Mouse (Mus musculus) embryonic facial prominence, embryonic 14.5 days (tissue): ENCODE data around the gene Dyrk1a. TPM values are rescaled to one million over a fixed set of nuclear protein-coding genes. Genes with fewer than 3 reads are reported as not detected.

Source experiments
- ATAC-seq: fragments of 200-750 bp; cut with Nextera tagmentation; 2 replicates; pipeline ENCODE4 v1.8.0; 2017; ENCODE audit warnings: low read depth, moderate number of reproducible peaks, moderate TSS enrichment
- DNase-seq: peaks from one replicate; pipeline ENCODE4 v3.0.0-alpha.2; 2015; ENCODE audit warnings: low spot score
- H3K27ac ChIP-seq: fragments of 300-500 bp; sonication (generic); replicated peaks from 2 replicates; pipeline ENCODE4 v1.5.1; 2014; ENCODE audit warnings: low read depth, mild to moderate bottlenecking, low read length, moderate library complexity
- H3K27me3 ChIP-seq: fragments of 300-500 bp; sonication (generic); replicated peaks from 2 replicates; pipeline ENCODE4 v1.6.1; 2014; ENCODE audit warnings: low read length; ENCODE audit not compliant: control insufficient read depth, insufficient read depth
- H3K36me3 ChIP-seq: fragments of 300-500 bp; sonication (generic); 2 replicates; pipeline ENCODE4 v1.6.1; 2014; ENCODE audit warnings: low read length, mixed read lengths; ENCODE audit not compliant: control insufficient read depth, insufficient read depth
- H3K4me1 ChIP-seq: fragments of 300-500 bp; sonication (generic); 2 replicates; pipeline ENCODE4 v1.6.1; 2014; ENCODE audit warnings: antibody characterized with exemption, low read length; ENCODE audit not compliant: control insufficient read depth, insufficient read depth
- H3K4me2 ChIP-seq: fragments of 300-500 bp; sonication (generic); 2 replicates; pipeline ENCODE4 v1.6.1; 2014; ENCODE audit warnings: low read depth, mild to moderate bottlenecking, low read length, moderate library complexity, mixed read lengths
- H3K4me3 ChIP-seq: fragments of 300-500 bp; sonication (generic); 2 replicates; pipeline ENCODE4 v1.5.1; 2014; ENCODE audit warnings: low read depth, mild to moderate bottlenecking, low read length
- H3K9ac ChIP-seq: fragments of 300-500 bp; sonication (generic); 2 replicates; pipeline ENCODE4 v1.6.1; 2014; ENCODE audit warnings: low read depth, mild to moderate bottlenecking, low read length, moderate library complexity, mixed read lengths
- H3K9me3 ChIP-seq: fragments of 300-500 bp; sonication (generic); 2 replicates; pipeline ENCODE4 v1.6.1; 2016; ENCODE audit warnings: low read length; ENCODE audit not compliant: control insufficient read depth
- WGBS: fragments of 180-500 bp; shearing (Covaris S2); extraction: QIAGEN DNeasy Blood & Tissue Kit; methylation state at CpG from one replicate; pipeline ENCODE4 v1.1.7; 2014; 5-methylcytosine and 5-hydroxymethylcytosine counted together
- polyA plus RNA-seq: library from polyadenylated mRNA; unstranded; fragments of >200 nt; fragmentation: Nextera tagmentation; extraction: Ambion mirVana; gene quantifications from 2 replicates; pipeline ENCODE4 v1.2.1, GENCODE M21; 2014

Dyrk1a gene
- polyA plus RNA-seq, 1 experiment from 2014 or later = 11.2 TPM

GRCm38 (mm10) chr16:94627736-94628135 is 57.9 kb downstream of the Dyrk1a start:
- Histone ChIP-seq H3K9me3 (no peaks in the 10 kb centered on the region), H3K4me2 (no peak overlapping the region), H3K36me3 (no peaks in the 10 kb centered on the region), H3K27ac (no peak overlapping the region; the same call in 1 of the 2 replicates), H3K4me3 (no peak overlapping the region), H3K27me3 (no peaks in the 10 kb centered on the region), H3K9ac (no peak overlapping the region), H3K4me1 (peaks cover 11% of the 10 kb centered on the region)
- 43% methylated on average over 5 of the region's 5 CpGs for WGBS
- ATAC-seq (no peak), DNase-seq (no peak)

GRCm38 (mm10) chr16:94628976-94629729 is 59.3 kb downstream of the Dyrk1a start:
- no peak overlapping the region for H3K4me2 ChIP-seq
- WGBS = 86% methylated on average over 9 of the region's 9 CpGs
- no peak for ATAC-seq

GRCm38 (mm10) chr16:94631984-94632383 is 62.2 kb downstream of the Dyrk1a start:
- Histone ChIP-seq H3K36me3 (no peaks in the 10 kb centered on the region), H3K4me3 (no peak overlapping the region), H3K27ac (no peak overlapping the region; the same call in 1 of the 2 replicates), H3K4me2 (peak overlapping the region; percentile 23), H3K9ac (no peak overlapping the region), H3K4me1 (peaks cover 11% of the 10 kb centered on the region), H3K9me3 (no peaks in the 10 kb centered on the region), H3K27me3 (no peaks in the 10 kb centered on the region)
- DNase-seq (peak; percentile 94), ATAC-seq (peak; percentile 94)
- 20% methylated on average over 5 of the region's 5 CpGs for WGBS

More at GRCm38 (mm10) chr16:94628976-94629729, 59.3 kb downstream of the Dyrk1a start:
- Histone ChIP-seq H3K36me3 (no peaks in the 10 kb centered on the region), H3K27ac (no peak overlapping the region), H3K4me1 (peaks cover 11% of the 10 kb centered on the region), H3K4me3 (no peak overlapping the region), H3K9me3 (no peaks in the 10 kb centered on the region), H3K27me3 (no peaks in the 10 kb centered on the region), H3K9ac (no peak overlapping the region)
- DNase-seq = no peak

GRCm38 (mm10) chr16:94632424-94632963 is 62.7 kb downstream of the Dyrk1a start:
- no peaks in the 10 kb centered on the region for H3K36me3 ChIP-seq
- no peak overlapping the region for H3K27ac ChIP-seq
- H3K9ac ChIP-seq = no peak overlapping the region
- H3K4me2 ChIP-seq = peak overlapping the region; percentile 23
- no peaks in the 10 kb centered on the region for H3K9me3 ChIP-seq
- no peaks in the 10 kb centered on the region for H3K27me3 ChIP-seq
- H3K4me1 ChIP-seq = peaks cover 7% of the 10 kb centered on the region
- WGBS = 72% methylated on average over 6 of the region's 6 CpGs
- H3K4me3 ChIP-seq = no peak overlapping the region
- ATAC-seq (no peak), DNase-seq (no peak)

GRCm38 (mm10) chr16:94633012-94633411 is 63.2 kb downstream of the Dyrk1a start:
- Histone ChIP-seq H3K4me2 (no peak overlapping the region), H3K27ac (no peak overlapping the region), H3K4me3 (no peak overlapping the region), H3K27me3 (no peaks in the 10 kb centered on the region), H3K9me3 (no peaks in the 10 kb centered on the region), H3K4me1 (peaks cover 7% of the 10 kb centered on the region), H3K36me3 (no peaks in the 10 kb centered on the region), H3K9ac (no peak overlapping the region)
- 79% methylated on average over 6 of the region's 6 CpGs for WGBS
- DNase-seq (no peak), ATAC-seq (no peak)

GRCm38 (mm10) chr16:94637423-94637822 is 67.6 kb downstream of the Dyrk1a start:
- 62% methylated on average over 10 of the region's 10 CpGs for WGBS
- Histone ChIP-seq H3K4me1 (no peaks in the 10 kb centered on the region), H3K36me3 (peaks cover 4% of the 10 kb centered on the region; the same call in 1 of the 2 replicates), H3K4me3 (no peak overlapping the region), H3K9me3 (no peaks in the 10 kb centered on the region), H3K4me2 (no peak overlapping the region), H3K27me3 (no peaks in the 10 kb centered on the region), H3K9ac (no peak overlapping the region), H3K27ac (no peak overlapping the region)
- ATAC-seq (no peak), DNase-seq (no peak)

GRCm38 (mm10) chr16:94641799-94642198 is 72.0 kb downstream of the Dyrk1a start:
- H3K4me2 ChIP-seq = no peak overlapping the region
- peaks cover 4% of the 10 kb centered on the region; the same call in 1 of the 2 replicates for H3K36me3 ChIP-seq
- ATAC-seq (no peak), DNase-seq (no peak)
- H3K4me1 ChIP-seq = 0 out of 2 replicates have a peak, but pooled peaks cover 2% of the 10 kb centered on the region
- no peak overlapping the region for H3K9ac ChIP-seq
- WGBS = 95% methylated on average over 2 of the region's 2 CpGs
- H3K27ac ChIP-seq = no peak overlapping the region
- H3K27me3 ChIP-seq = no peaks in the 10 kb centered on the region
- no peak overlapping the region for H3K4me3 ChIP-seq
- no peaks in the 10 kb centered on the region for H3K9me3 ChIP-seq

GRCm38 (mm10) chr16:94647153-94647552 is 77.3 kb downstream of the Dyrk1a start:
- H3K4me1 ChIP-seq = peaks cover 16% of the 10 kb centered on the region
- DNase-seq = no peak
- H3K9ac ChIP-seq = no peak overlapping the region
- H3K9me3 ChIP-seq = no peaks in the 10 kb centered on the region
- H3K4me2 ChIP-seq = no peak overlapping the region
- no peak overlapping the region for H3K27ac ChIP-seq
- H3K36me3 ChIP-seq = no peaks in the 10 kb centered on the region
- H3K27me3 ChIP-seq = no peaks in the 10 kb centered on the region
- H3K4me3 ChIP-seq = no peak overlapping the region
- WGBS = 68% methylated on average over 5 of the region's 5 CpGs
- no peak for ATAC-seq
